Mouse (Mus musculus) gastrocnemius, postnatal 4 days (tissue): ENCODE data around the gene Amigo3. TPM values are rescaled to one million over a fixed set of nuclear protein-coding genes. Genes with fewer than 3 reads are reported as not detected.

Experiments used
- DNase-seq, 2 experiments: peaks; one replicate each; pipeline ENCODE4 v3.0.0; 2021 to 2022; ENCODE audit warnings: low spot score in 2 of 2, mixed read lengths in 2 of 2
- total RNA-seq, 2 experiments: library from RNA; stranded (reverse); gene quantifications; 2 replicates each; pipeline ENCODE4 v1.2.3; 2021

Gene Amigo3
- total RNA-seq, 2 experiments from 2014 or later, result 3.2 to 3.4 TPM

GRCm38 (mm10) chr9:108051931-108052220, 1.1 kb upstream of the Amigo3 start:
- DNase-seq, result no peak

DNA sequence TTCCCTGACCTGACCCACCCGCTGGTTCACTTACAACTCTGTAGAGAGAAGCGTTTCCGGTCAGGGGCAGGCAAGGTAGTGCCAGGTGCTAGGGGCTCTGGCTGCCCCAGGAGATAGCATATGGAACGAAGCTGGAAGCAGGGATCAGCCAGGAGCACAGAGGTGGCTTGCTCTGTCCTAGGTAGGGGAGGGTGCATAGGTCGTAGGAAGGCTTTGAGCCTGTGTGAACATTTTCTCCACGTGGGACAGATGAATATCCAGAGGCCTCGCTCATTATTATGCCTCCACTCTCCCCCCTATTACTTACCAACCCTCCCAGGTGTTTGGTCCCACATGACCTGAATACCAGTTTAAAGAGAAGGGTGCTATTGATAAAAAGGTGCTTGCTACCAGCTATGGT, 548 bp upstream of the Amigo3 start:
- peak in 1 of 2 experiments; percentile 10 for DNase-seq

GRCm38 (mm10) chr9:108053665-108054225, 786 bp downstream of the Amigo3 start:
- peak in 1 of 2 experiments; percentile 7 for DNase-seq

- DNase-seq, result peak in 1 of 2 experiments; percentile 11
Observed at GRCm38 (mm10) chr9:108054331-108055040, 1.5 kb downstream of the Amigo3 start.

DNA sequence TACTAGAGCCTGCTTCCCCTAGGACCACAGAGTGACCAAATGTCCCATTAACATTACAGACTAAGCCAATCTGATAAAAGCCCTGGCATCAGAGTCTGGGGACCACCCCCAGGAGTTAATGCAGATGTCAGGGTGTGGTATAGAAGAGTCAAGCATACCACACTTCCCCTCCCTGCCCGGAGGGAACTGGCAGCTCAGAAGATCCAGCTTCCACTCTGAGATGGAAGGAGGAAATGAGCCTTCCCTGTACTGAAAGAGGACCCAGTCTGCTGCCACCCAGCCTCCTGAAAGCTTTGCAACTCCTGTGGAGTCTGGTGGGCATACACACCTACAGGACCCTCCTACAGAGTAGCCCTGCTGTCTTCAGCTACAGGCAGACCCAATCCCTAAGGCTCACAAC, 2.1 kb downstream of the Amigo3 start:
- peak in 1 of 2 experiments; percentile 7 for DNase-seq

GRCm38 (mm10) chr9:108055661-108056237, 2.8 kb downstream of the Amigo3 start:
- peak in 1 of 2 experiments; percentile 6 for DNase-seq

- DNase-seq, result peak in 1 of 2 experiments; percentile 8
Observed at GRCm38 (mm10) chr9:108056361-108057261, 3.7 kb downstream of the Amigo3 start.

DNA sequence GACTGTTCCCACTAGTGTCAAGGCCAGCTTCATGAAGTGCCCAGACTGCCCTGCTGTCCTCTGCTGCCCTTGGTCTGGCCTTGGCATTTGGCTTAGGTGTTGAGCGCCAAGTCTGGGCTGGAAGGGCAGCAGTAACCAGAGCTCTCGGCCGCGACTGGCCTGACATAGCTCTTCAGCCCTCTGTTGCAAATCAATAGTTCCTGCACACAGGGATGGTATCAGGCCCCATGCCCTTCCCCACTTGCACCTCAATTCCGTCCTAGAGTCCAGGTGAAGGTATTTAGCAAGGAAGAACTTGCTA, 4.3 kb downstream of the Amigo3 start:
- no peak for DNase-seq

DNA sequence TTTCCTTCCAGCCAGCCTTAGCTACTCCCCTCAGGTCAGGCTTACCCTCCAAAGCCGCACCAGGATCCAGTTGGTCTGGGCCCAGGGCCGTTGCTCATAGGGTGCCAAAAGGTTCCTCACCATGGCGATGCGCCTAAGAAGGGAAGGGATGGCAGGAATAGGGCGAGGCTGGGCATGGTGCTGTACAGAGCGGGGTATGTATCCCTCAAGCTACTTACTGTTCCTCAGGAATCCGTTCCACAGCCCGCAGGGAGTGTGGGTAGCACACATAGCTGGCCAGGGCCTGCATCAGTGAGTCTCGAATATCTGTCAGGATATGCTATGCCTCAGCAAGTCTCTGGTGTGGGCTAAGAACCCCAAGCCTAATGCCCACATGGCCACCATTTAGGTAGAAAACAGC, 5.3 kb downstream of the Amigo3 start:
- DNase-seq, result no peak

- no peak for DNase-seq
Observed at GRCm38 (mm10) chr9:108062142-108062541, 9.2 kb downstream of the Amigo3 start.

DNA sequence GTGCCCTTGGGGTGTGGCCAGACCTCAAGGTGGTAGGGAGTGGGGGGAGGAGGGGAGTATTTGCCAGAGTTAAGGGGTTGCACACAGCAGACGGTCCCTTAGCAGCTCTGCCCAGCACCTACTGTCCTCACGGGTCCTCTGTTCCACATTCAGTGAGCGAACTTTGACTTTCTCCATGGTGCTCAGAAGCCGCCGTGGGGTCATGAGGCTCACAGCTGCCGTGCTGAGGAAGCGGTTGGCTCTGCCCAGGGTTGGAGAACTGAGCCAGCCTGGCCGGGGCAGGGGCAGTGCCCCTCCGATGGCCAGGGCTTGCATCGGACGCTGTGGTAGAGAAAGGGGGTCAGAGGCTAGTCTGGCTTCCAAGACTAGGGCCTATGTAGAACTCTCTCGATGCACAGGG, 10.4 kb downstream of the Amigo3 start:
- DNase-seq, result no peak

GRCm38 (mm10) chr9:108065491-108066011, 12.6 kb downstream of the Amigo3 start:
- no peak for DNase-seq

DNA sequence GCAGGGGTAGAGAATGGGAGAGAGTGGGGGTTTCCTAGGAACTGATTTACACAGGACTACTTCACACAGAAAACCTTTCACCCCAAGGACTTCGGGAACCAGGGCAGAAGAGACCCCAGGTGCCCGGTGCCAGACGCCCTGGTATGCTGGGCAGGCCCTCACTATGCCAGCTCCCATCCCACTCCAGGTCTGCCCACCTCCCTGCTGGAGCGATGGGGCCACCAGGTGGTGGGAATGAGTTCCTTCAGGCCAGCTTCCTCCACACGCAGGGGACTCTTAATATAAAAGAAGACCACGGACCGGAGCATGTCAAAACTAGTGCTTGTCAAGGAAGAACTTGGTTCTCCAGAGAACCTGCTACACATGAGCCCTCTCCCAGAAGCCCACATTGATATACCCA, 14.2 kb downstream of the Amigo3 start:
- no peak for DNase-seq

DNA sequence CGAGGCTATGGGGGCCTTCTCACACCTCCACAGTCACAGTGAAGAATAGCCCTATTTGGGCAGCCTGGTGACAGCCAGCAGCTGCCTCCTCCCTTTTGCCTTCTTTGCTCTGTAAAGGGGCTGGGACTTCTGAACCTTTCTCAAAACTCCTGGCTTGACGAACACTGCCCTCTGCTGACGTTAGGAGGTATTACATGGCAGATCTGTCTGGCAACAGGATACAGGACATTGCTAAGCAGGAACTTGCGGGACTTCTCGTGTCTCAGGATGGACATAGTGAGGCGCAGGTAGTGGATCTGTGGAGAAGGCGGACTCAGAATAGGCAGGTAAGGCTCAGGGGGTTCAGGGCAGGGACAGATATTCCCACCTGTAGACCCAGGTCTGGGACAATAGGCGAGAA, 14.9 kb downstream of the Amigo3 start:
- peak; percentile 63 to 81 for DNase-seq

GRCm38 (mm10) chr9:108069007-108069406, 16.0 kb downstream of the Amigo3 start:
- DNase-seq, result no peak

DNA sequence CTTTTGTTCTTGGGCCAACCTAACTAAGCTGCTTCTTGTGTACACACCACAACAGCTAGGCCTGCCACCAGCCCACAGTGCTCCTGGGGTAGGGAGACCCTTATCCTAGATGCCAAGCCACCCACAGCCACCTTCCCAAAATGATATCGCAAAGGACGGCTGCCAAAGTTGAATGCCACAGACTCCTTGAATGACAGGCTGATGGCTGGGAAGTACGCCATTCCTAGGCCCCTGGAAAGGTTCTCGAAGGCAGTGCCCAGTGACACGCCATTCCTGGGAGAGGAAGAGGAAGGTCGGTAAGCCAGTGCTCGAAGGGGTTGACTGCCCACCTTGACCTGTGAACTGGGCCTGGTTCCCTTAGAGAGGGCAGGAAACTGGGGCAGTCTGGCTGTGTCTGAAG, 16.6 kb downstream of the Amigo3 start:
- DNase-seq, result no peak

DNA sequence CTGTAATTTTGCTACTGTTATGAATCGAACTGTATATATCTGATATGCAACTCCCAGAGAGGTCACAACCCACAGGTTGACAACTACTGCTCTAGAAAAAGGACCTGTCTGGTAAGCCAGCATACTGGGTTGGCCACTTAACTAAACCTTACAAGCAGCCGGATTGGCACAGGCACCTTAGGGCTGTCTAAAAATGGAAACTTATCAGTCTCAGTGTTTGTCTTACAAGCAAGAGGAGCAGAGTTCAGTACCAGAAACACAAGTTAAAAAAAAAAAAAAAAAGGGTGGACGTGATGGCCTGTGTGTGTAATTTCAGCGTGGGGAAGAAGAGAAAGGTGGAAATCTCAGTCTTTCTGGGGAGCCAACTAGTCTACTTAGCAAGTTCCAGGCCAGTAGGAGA, 18.8 kb downstream of the Amigo3 start:
- DNase-seq, result no peak

DNA sequence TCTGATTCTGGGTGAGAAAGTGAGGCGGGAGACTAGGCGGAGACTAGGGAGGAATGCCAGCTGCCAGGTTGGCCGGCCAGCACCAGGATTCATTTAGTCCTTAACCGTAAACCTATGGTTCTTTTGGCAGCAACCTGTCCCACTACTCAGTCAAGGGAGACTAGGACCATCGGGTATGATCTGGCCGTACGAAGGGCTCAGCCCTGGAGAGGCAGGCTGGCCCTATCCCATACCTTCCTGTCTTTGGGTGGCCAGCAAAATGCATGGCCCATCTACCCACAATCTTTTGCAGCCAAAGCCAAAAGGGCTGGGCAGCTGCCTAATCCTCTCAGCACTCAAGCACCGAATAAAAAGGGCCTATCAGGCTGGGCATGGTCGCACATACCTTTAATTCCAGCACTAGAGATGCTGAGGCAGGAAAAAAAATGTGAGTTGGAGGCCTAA, 19.5 kb downstream of the Amigo3 start:
- no peak for DNase-seq

DNA sequence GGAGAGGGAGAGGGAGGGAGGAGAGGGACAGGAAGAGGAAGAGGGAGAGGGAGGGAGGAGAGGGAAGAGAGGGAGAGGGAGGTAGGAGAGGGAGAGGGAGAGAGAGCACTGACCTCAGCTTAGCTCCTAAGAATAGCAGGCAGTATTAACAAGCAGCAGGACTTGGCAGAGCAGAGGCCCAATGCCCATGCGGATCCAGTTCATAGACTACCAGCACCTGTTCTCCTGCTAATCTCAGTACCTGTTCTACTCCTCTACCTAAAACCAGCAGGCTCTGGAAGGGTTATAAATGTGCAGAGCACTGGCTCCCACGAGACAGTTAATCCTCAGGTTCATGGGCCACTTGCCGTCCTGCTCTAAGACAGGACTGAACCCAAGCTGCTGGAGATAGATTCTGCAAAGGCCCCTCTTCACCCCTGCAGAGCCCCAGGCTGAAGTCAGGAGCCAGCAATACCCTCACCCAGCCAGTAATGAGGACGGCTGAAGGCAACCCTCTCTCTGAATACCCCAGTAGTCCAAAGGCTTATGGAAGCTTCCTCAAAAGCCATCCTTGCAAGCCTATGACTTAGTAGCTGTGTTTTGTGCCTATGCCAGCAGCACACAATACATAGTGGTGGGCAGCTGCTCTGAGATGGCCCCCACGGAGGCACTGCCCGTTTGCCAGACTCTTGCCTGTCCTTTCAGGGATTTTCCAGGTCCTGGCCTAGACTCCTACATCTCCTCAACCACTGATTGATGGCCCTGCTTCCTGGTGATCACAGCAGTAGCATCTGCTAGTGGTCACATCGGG, 20.4 kb downstream of the Amigo3 start:
- DNase-seq, result no peak

- DNase-seq, result no peak
Observed at GRCm38 (mm10) chr9:108080168-108080567, 27.2 kb downstream of the Amigo3 start, which contains the start of gene Mst1. Mst1 (plus strand) TSS chr9:108080436.

GRCm38 (mm10) chr9:108082549-108082948, 29.6 kb downstream of the Amigo3 start:
- no peak for DNase-seq
